Mouse (Mus musculus): ENCODE results near the gene Tmem14c. TPM values are rescaled to one million over a fixed set of nuclear protein-coding genes. Genes with fewer than 3 reads are reported as not detected.

Tmem14c gene
- total and polyA plus RNA-seq, 2 experiments from 2014 or later = 142 to 282 TPM

GRCm38 (mm10) chr13:41020494-41020893 lies 4.4 kb downstream of the Tmem14c start:
- H3K27me3 ChIP-seq (ENCODE audit: control insufficient read depth, insufficient read depth, low read length) = no peaks in the 10 kb centered on the region
- H3K4me2 ChIP-seq (ENCODE audit: low read depth, low read length) = no peak overlapping the region
- TF ChIP-seq CTCF (IDR thresholded peaks at IDR 0.05; ENCODE audit: low read depth) = no peak
- TF ChIP-seq EP300 (IDR thresholded peaks at IDR 0.05; ENCODE audit: low read depth) = no peak
- no peak overlapping the region for H3K27ac ChIP-seq (ENCODE audit: low read depth)
- H3K36me3 ChIP-seq (replicated peaks; ENCODE audit: control insufficient read depth, insufficient read depth, low read length) = peaks cover 56% of the 10 kb centered on the region
- H3K9ac ChIP-seq (replicated peaks; ENCODE audit: low read depth, low read length) = no peak overlapping the region; the same call in 1 of the 2 replicates
- DNase-seq (ENCODE audit: low spot score) = no peak
- peaks cover 8% of the 10 kb centered on the region; the same call in 1 of the 2 replicates for H3K4me1 ChIP-seq (ENCODE audit: control insufficient read depth, insufficient read depth)
- H3K4me3 ChIP-seq (ENCODE audit: low read depth, low read length) = no peak overlapping the region
- ATAC-seq (ENCODE audit: insufficient read depth, low read depth) = no peak
- WGBS = 34% methylated on average over 7 of the region's 7 CpGs
- H3K9me3 ChIP-seq (replicated peaks; ENCODE audit: control insufficient read depth, low read length) = no peaks in the 10 kb centered on the region

- 83% methylated on average over 6 of the region's 6 CpGs for WGBS
- ATAC-seq (ENCODE audit: insufficient read depth, low read depth) (no peak), DNase-seq (ENCODE audit: low spot score) (no peak)
- no peaks in the 10 kb centered on the region for H3K27me3 ChIP-seq (ENCODE audit: control insufficient read depth, insufficient read depth, low read length)
- no peaks in the 10 kb centered on the region for H3K9me3 ChIP-seq (replicated peaks; ENCODE audit: control insufficient read depth, low read length)
- H3K4me2 ChIP-seq (ENCODE audit: low read depth, low read length) = no peak overlapping the region
- H3K27ac ChIP-seq (ENCODE audit: low read depth) = no peak overlapping the region
- TF ChIP-seq CTCF (IDR thresholded peaks at IDR 0.05; ENCODE audit: low read depth) (no peak), EP300 (IDR thresholded peaks at IDR 0.05; ENCODE audit: low read depth) (no peak)
- peaks cover 56% of the 10 kb centered on the region for H3K36me3 ChIP-seq (replicated peaks; ENCODE audit: control insufficient read depth, insufficient read depth, low read length)
- peaks cover 8% of the 10 kb centered on the region; the same call in 1 of the 2 replicates for H3K4me1 ChIP-seq (ENCODE audit: control insufficient read depth, insufficient read depth)
- H3K9ac ChIP-seq (replicated peaks; ENCODE audit: low read depth, low read length) = no peak overlapping the region
- no peak overlapping the region for H3K4me3 ChIP-seq (ENCODE audit: low read depth, low read length)
Observed at GRCm38 (mm10) chr13:41021607-41022006, 5.5 kb downstream of the Tmem14c start.

- Histone ChIP-seq H3K4me2 (ENCODE audit: low read depth, low read length) (no peak overlapping the region), H3K27ac (ENCODE audit: low read depth) (no peak overlapping the region), H3K4me3 (ENCODE audit: low read depth, low read length) (no peak overlapping the region), H3K27me3 (ENCODE audit: control insufficient read depth, insufficient read depth, low read length) (no peaks in the 10 kb centered on the region), H3K9ac (replicated peaks; ENCODE audit: low read depth, low read length) (no peak overlapping the region), H3K4me1 (ENCODE audit: control insufficient read depth, insufficient read depth) (peaks cover 6% of the 10 kb centered on the region; the same call in 1 of the 2 replicates), H3K36me3 (replicated peaks; ENCODE audit: control insufficient read depth, insufficient read depth, low read length) (peaks cover 56% of the 10 kb centered on the region), H3K9me3 (replicated peaks; ENCODE audit: control insufficient read depth, low read length) (no peaks in the 10 kb centered on the region)
- DNase-seq (ENCODE audit: low spot score) (no peak), ATAC-seq (ENCODE audit: insufficient read depth, low read depth) (no peak)
- WGBS = 62% methylated on average over 13 of the region's 13 CpGs
- no peak for TF ChIP-seq CTCF (IDR thresholded peaks at IDR 0.05; ENCODE audit: low read depth)
- TF ChIP-seq EP300 (IDR thresholded peaks at IDR 0.05; ENCODE audit: low read depth) = no peak
Observed at GRCm38 (mm10) chr13:41022099-41022498, 6.0 kb downstream of the Tmem14c start.

- WGBS = 64% methylated on average over 5 of the region's 5 CpGs
- DNase-seq (ENCODE audit: low spot score) (no peak), ATAC-seq (ENCODE audit: insufficient read depth, low read depth) (no peak)
- Histone ChIP-seq H3K4me2 (ENCODE audit: low read depth, low read length) (no peak overlapping the region), H3K27me3 (ENCODE audit: control insufficient read depth, insufficient read depth, low read length) (no peaks in the 10 kb centered on the region), H3K27ac (ENCODE audit: low read depth) (no peak overlapping the region), H3K9ac (replicated peaks; ENCODE audit: low read depth, low read length) (no peak overlapping the region), H3K9me3 (replicated peaks; ENCODE audit: control insufficient read depth, low read length) (no peaks in the 10 kb centered on the region), H3K36me3 (replicated peaks; ENCODE audit: control insufficient read depth, insufficient read depth, low read length) (no peaks in the 10 kb centered on the region), H3K4me1 (ENCODE audit: control insufficient read depth, insufficient read depth) (no peaks in the 10 kb centered on the region), H3K4me3 (ENCODE audit: low read depth, low read length) (no peak overlapping the region)
- TF ChIP-seq CTCF (IDR thresholded peaks at IDR 0.05; ENCODE audit: low read depth) (no peak), EP300 (IDR thresholded peaks at IDR 0.05; ENCODE audit: low read depth) (no peak)
Observed at GRCm38 (mm10) chr13:41030098-41030497, 14.0 kb downstream of the Tmem14c start.

GRCm38 (mm10) chr13:41042511-41042910 lies 26.4 kb downstream of the Tmem14c start:
- ATAC-seq (ENCODE audit: insufficient read depth, low read depth) = no peak
- Histone ChIP-seq H3K27me3 (ENCODE audit: control insufficient read depth, insufficient read depth, low read length) (no peaks in the 10 kb centered on the region), H3K4me3 (ENCODE audit: low read depth, low read length) (no peak overlapping the region), H3K9me3 (replicated peaks; ENCODE audit: control insufficient read depth, low read length) (no peaks in the 10 kb centered on the region), H3K4me2 (ENCODE audit: low read depth, low read length) (no peak overlapping the region), H3K4me1 (ENCODE audit: control insufficient read depth, insufficient read depth) (no peaks in the 10 kb centered on the region), H3K27ac (ENCODE audit: low read depth) (no peak overlapping the region), H3K36me3 (replicated peaks; ENCODE audit: control insufficient read depth, insufficient read depth, low read length) (no peaks in the 10 kb centered on the region), H3K9ac (replicated peaks; ENCODE audit: low read depth, low read length) (no peak overlapping the region)
- TF ChIP-seq CTCF (IDR thresholded peaks at IDR 0.05; ENCODE audit: low read depth) = no peak
- no peak for TF ChIP-seq EP300 (IDR thresholded peaks at IDR 0.05; ENCODE audit: low read depth)
- WGBS = 83% methylated on average over 4 of the region's 4 CpGs
- DNase-seq (ENCODE audit: low spot score) = no peak

- Histone ChIP-seq H3K27ac (ENCODE audit: low read depth) (no peak overlapping the region), H3K9ac (replicated peaks; ENCODE audit: low read depth, low read length) (no peak overlapping the region), H3K4me2 (ENCODE audit: low read depth, low read length) (no peak overlapping the region), H3K4me1 (ENCODE audit: control insufficient read depth, insufficient read depth) (no peaks in the 10 kb centered on the region), H3K36me3 (replicated peaks; ENCODE audit: control insufficient read depth, insufficient read depth, low read length) (no peaks in the 10 kb centered on the region), H3K4me3 (ENCODE audit: low read depth, low read length) (no peak overlapping the region), H3K27me3 (ENCODE audit: control insufficient read depth, insufficient read depth, low read length) (no peaks in the 10 kb centered on the region), H3K9me3 (replicated peaks; ENCODE audit: control insufficient read depth, low read length) (no peaks in the 10 kb centered on the region)
- TF ChIP-seq EP300 (IDR thresholded peaks at IDR 0.05; ENCODE audit: low read depth) = no peak
- no peak for TF ChIP-seq CTCF (IDR thresholded peaks at IDR 0.05; ENCODE audit: low read depth)
- 84% methylated on average over 8 of the region's 8 CpGs for WGBS
- ATAC-seq (ENCODE audit: insufficient read depth, low read depth) = no peak
- no peak for DNase-seq (ENCODE audit: low spot score)
Observed at GRCm38 (mm10) chr13:41045901-41046300, 29.8 kb downstream of the Tmem14c start.

Data from heart, postnatal 0 days (tissue).